Mouse (Mus musculus): ENCODE data around the gene Pcnx.

- no peak for TF ChIP-seq CTCF (IDR thresholded peaks at IDR 0.05; ENCODE audit: extremely low read depth, insufficient read length, insufficient replicate concordance, low read depth, low read length)
- no peak for TF ChIP-seq POLR2A (IDR thresholded peaks at IDR 0.05; ENCODE audit: low read depth, low read length)
Measured at GRCm38 (mm10) chr12:81974806-81975205, 115.0 kb downstream of the Pcnx start.
